Mouse (Mus musculus) stomach, postnatal 0 days (tissue): ENCODE measurements around the gene Bace1.

Experiments used
- CTCF ChIP-seq: IDR thresholded peaks from 2 replicates; pipeline ENCODE4 v1.5.1; 2016; ENCODE audit warnings: antibody characterized with exemption, low read depth, mild to moderate bottlenecking, moderate library complexity
- EP300 ChIP-seq: optimal IDR thresholded peaks from 2 replicates; pipeline ENCODE3; 2016; ENCODE audit warnings: antibody characterized with exemption

DNA sequence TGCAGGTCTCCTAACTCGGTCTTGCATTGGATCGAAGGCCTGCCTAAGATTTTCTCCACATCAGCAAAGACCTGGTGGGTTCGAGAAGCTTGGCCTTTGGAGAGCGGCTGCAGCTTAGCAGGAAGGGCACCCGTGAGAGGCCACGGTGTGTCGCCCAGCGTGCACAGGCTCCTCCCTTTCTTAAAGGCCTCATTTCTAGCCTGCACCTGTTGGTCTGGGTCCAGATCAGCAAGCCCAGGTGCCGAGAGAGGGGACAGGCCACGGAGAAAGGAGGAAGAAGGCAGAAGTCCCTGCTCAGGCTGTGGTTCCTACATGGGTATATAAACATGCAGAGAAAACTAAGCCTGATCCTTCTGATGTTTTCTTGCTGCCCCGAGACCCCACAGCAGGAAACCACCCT, 31.0 kb upstream of the Bace1 start:
- TF ChIP-seq CTCF (no peak), EP300 (no peak)
